Comparison of ENCODE assay signal across 8 mouse cellular contexts in the genomic region with DNA sequence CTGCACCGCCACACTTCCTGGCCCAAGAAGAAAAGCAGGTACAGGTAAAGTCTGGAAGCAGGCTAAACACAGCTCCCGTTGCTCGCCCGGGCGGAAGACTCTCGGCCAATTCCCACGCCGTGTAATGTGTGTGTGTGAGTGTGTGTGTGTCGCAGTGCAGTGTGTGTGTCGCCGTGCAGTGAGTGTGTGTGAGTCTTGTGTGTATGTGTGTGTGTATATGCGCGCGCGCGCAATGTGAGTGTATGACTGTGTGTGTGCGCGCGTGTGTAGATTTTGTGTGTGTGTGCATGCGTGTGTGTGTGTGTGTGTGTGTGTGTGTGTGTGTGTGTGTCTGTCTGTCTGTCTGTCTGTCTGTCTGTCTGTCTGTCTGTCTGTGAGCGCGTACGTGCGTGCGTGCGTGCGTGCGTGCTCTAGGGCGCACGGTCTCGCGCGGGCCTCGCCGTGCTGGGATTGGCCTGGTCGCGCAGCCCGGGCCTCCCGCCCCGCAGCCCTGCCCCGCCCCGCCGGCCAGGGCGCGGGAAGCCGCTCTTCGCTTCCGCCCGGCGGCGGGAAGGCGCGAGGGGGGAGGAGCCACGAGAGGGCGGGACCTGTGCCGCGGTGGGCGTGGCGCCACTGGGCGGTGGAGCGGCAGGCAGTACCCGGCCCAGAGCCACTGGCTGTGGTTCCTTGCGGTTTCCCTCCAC.
DNase-seq lines count a peak whose midpoint lies in the region; ATAC-seq lines count a peak whose summit lies in the region.

No protein-coding gene starts in this region.

- H3K27me3 ChIP-seq in hindbrain, embryonic 15.5 days = 0 out of 2 replicates have a peak, but pooled peaks cover 5% of the 10 kb centered on the region

- H3K9me3 ChIP-seq in hindbrain, embryonic 15.5 days = no peaks in the 10 kb centered on the region

- peaks cover 22% of the 10 kb centered on the region for H3K4me1 ChIP-seq in hindbrain, embryonic 15.5 days (replicated peaks)

- peak overlapping the region; percentile 58 for H3K4me3 ChIP-seq in hindbrain, embryonic 15.5 days

- H3K36me3 ChIP-seq in hindbrain, embryonic 15.5 days = no peaks in the 10 kb centered on the region

- H3K9ac ChIP-seq in hindbrain, embryonic 15.5 days = peak overlapping the region; percentile 50

- ATAC-seq in hindbrain, embryonic 15.5 days (ENCODE audit: low FRiP score, low read depth) = peak; percentile 97
- ATAC-seq in megakaryocyte, adult 5-6 weeks (ENCODE audit: poor library complexity, severe bottlenecking) = peak; percentile 92

- DNase-seq in ZHBTc4 (ENCODE audit: low read depth, low spot score) = peak; percentile 97
- peak; percentile 99 for DNase-seq in cerebellum, postnatal 25 days
- peak; percentile 98 for DNase-seq in gastrocnemius, adult 18-20 months (ENCODE audit: low spot score)
- DNase-seq in left cerebral cortex, adult 8-10 months (ENCODE audit: low spot score in 2 of 2) = peak; percentile 86 to 95
- peak; percentile 95 for DNase-seq in right cerebral cortex, postnatal 10 days (ENCODE audit: low spot score in 2 of 2)
- peak; percentile 90 for DNase-seq in urinary bladder, postnatal 10 days (ENCODE audit: low spot score)

- H3K4me2 ChIP-seq in hindbrain, embryonic 15.5 days = peak overlapping the region; percentile 100

- under 1% methylated on average over 51 of the region's 63 CpGs for WGBS in hindbrain, embryonic 15.5 days

- H3K27ac ChIP-seq in hindbrain, embryonic 15.5 days (replicated peaks) = peak overlapping the region; percentile 82

Comparison
In these comparisons a context has a peak if more than half of its experiments do, and no peak if none do; other contexts are left out.
1. Peak in every context shown above with its lines: DNase-seq, ATAC-seq, H3K4me3 ChIP-seq and H3K27ac ChIP-seq.